Mouse (Mus musculus): ENCODE data around the gene Rfx5. TPM values are rescaled to one million over a fixed set of nuclear protein-coding genes. Genes with fewer than 3 reads are reported as not detected.
"Not testable (repeated sequence)": the region's sequence is repeated elsewhere in the genome, so short reads cannot be mapped to it uniquely, and the experiment has no call there.

Gene Rfx5
- polyA plus RNA-seq, 1 experiment from 2014 or later = 7.5 TPM

- H3K27me3 ChIP-seq (ENCODE audit: control insufficient read depth, insufficient read depth, low read depth, low read length); H3K4me2 ChIP-seq (ENCODE audit: low read length); H3K9me3 ChIP-seq (replicated peaks; ENCODE audit: control insufficient read depth, low read length, poor library complexity, severe bottlenecking); H3K36me3 ChIP-seq (ENCODE audit: control insufficient read depth, insufficient read depth, low read length); ATAC-seq; H3K9ac ChIP-seq (ENCODE audit: low read depth, low read length); H3K4me1 ChIP-seq (ENCODE audit: control insufficient read depth, insufficient read depth, low read length); H3K4me3 ChIP-seq (ENCODE audit: low read depth, low read length); H3K27ac ChIP-seq (ENCODE audit: low read length): not testable (repeated sequence)
- WGBS = no CpG with 5 or more reads among the region's 2 CpGs
Observed at GRCm38 (mm10) chr3:94933604-94934003, 20.3 kb upstream of the Rfx5 start.

- not testable (repeated sequence) for H3K4me3 ChIP-seq (ENCODE audit: low read depth, low read length); H3K4me2 ChIP-seq (ENCODE audit: low read length); H3K4me1 ChIP-seq (ENCODE audit: control insufficient read depth, insufficient read depth, low read length); H3K27me3 ChIP-seq (ENCODE audit: control insufficient read depth, insufficient read depth, low read depth, low read length); H3K9me3 ChIP-seq (replicated peaks; ENCODE audit: control insufficient read depth, low read length, poor library complexity, severe bottlenecking); H3K27ac ChIP-seq (ENCODE audit: low read length); H3K36me3 ChIP-seq (ENCODE audit: control insufficient read depth, insufficient read depth, low read length); H3K9ac ChIP-seq (ENCODE audit: low read depth, low read length); ATAC-seq
- 98% methylated on average over 3 of the region's 3 CpGs for WGBS
Observed at GRCm38 (mm10) chr3:94934564-94934963, 19.3 kb upstream of the Rfx5 start.

- H3K4me2 ChIP-seq (ENCODE audit: low read length); H3K27ac ChIP-seq (ENCODE audit: low read length); H3K27me3 ChIP-seq (ENCODE audit: control insufficient read depth, insufficient read depth, low read depth, low read length); H3K36me3 ChIP-seq (ENCODE audit: control insufficient read depth, insufficient read depth, low read length); ATAC-seq; H3K9me3 ChIP-seq (replicated peaks; ENCODE audit: control insufficient read depth, low read length, poor library complexity, severe bottlenecking); H3K4me3 ChIP-seq (ENCODE audit: low read depth, low read length); H3K9ac ChIP-seq (ENCODE audit: low read depth, low read length); H3K4me1 ChIP-seq (ENCODE audit: control insufficient read depth, insufficient read depth, low read length): not testable (repeated sequence)
- 86% methylated on average over 3 of the region's 3 CpGs for whole genome bisulfite sequencing
Observed at GRCm38 (mm10) chr3:94935332-94935731, 18.5 kb upstream of the Rfx5 start.

- H3K4me3 ChIP-seq (ENCODE audit: low read depth, low read length); H3K36me3 ChIP-seq (ENCODE audit: control insufficient read depth, insufficient read depth, low read length); H3K27ac ChIP-seq (ENCODE audit: low read length); H3K9me3 ChIP-seq (replicated peaks; ENCODE audit: control insufficient read depth, low read length, poor library complexity, severe bottlenecking); H3K9ac ChIP-seq (ENCODE audit: low read depth, low read length); H3K4me1 ChIP-seq (ENCODE audit: control insufficient read depth, insufficient read depth, low read length); H3K27me3 ChIP-seq (ENCODE audit: control insufficient read depth, insufficient read depth, low read depth, low read length); ATAC-seq; H3K4me2 ChIP-seq (ENCODE audit: low read length): not testable (repeated sequence)
- 83% methylated on average over 5 of the region's 5 CpGs for whole genome bisulfite sequencing
Observed at GRCm38 (mm10) chr3:94936147-94936546, 17.7 kb upstream of the Rfx5 start.

- not testable (repeated sequence) for H3K4me3 ChIP-seq (ENCODE audit: low read depth, low read length); H3K9me3 ChIP-seq (replicated peaks; ENCODE audit: control insufficient read depth, low read length, poor library complexity, severe bottlenecking); H3K27me3 ChIP-seq (ENCODE audit: control insufficient read depth, insufficient read depth, low read depth, low read length); H3K36me3 ChIP-seq (ENCODE audit: control insufficient read depth, insufficient read depth, low read length); H3K4me2 ChIP-seq (ENCODE audit: low read length); H3K4me1 ChIP-seq (ENCODE audit: control insufficient read depth, insufficient read depth, low read length); ATAC-seq; H3K9ac ChIP-seq (ENCODE audit: low read depth, low read length); H3K27ac ChIP-seq (ENCODE audit: low read length)
- 88% methylated on average over 6 of the region's 7 CpGs for WGBS
Observed at GRCm38 (mm10) chr3:94937194-94937593, 16.7 kb upstream of the Rfx5 start.

- not testable (repeated sequence) for H3K4me1 ChIP-seq (ENCODE audit: control insufficient read depth, insufficient read depth, low read length); H3K27ac ChIP-seq (ENCODE audit: low read length); H3K9me3 ChIP-seq (replicated peaks; ENCODE audit: control insufficient read depth, low read length, poor library complexity, severe bottlenecking); ATAC-seq; H3K36me3 ChIP-seq (ENCODE audit: control insufficient read depth, insufficient read depth, low read length); H3K27me3 ChIP-seq (ENCODE audit: control insufficient read depth, insufficient read depth, low read depth, low read length); H3K4me2 ChIP-seq (ENCODE audit: low read length); H3K4me3 ChIP-seq (ENCODE audit: low read depth, low read length); H3K9ac ChIP-seq (ENCODE audit: low read depth, low read length)
- 73% methylated on average over 9 of the region's 9 CpGs for WGBS
Observed at GRCm38 (mm10) chr3:94940033-94940432, 13.8 kb upstream of the Rfx5 start.

GRCm38 (mm10) chr3:94942211-94942967 lies 11.5 kb upstream of the Rfx5 start:
- ATAC-seq; H3K9ac ChIP-seq (ENCODE audit: low read depth, low read length); H3K27ac ChIP-seq (ENCODE audit: low read length); H3K27me3 ChIP-seq (ENCODE audit: control insufficient read depth, insufficient read depth, low read depth, low read length); H3K4me2 ChIP-seq (ENCODE audit: low read length); H3K4me1 ChIP-seq (ENCODE audit: control insufficient read depth, insufficient read depth, low read length); H3K4me3 ChIP-seq (ENCODE audit: low read depth, low read length); H3K9me3 ChIP-seq (replicated peaks; ENCODE audit: control insufficient read depth, low read length, poor library complexity, severe bottlenecking); H3K36me3 ChIP-seq (ENCODE audit: control insufficient read depth, insufficient read depth, low read length): not testable (repeated sequence)
- 85% methylated on average over 6 of the region's 9 CpGs for WGBS

GRCm38 (mm10) chr3:94943706-94944105 lies 10.2 kb upstream of the Rfx5 start:
- not testable (repeated sequence) for H3K4me2 ChIP-seq (ENCODE audit: low read length); H3K36me3 ChIP-seq (ENCODE audit: control insufficient read depth, insufficient read depth, low read length); H3K9me3 ChIP-seq (replicated peaks; ENCODE audit: control insufficient read depth, low read length, poor library complexity, severe bottlenecking); H3K4me1 ChIP-seq (ENCODE audit: control insufficient read depth, insufficient read depth, low read length); H3K27ac ChIP-seq (ENCODE audit: low read length); H3K27me3 ChIP-seq (ENCODE audit: control insufficient read depth, insufficient read depth, low read depth, low read length); H3K4me3 ChIP-seq (ENCODE audit: low read depth, low read length); H3K9ac ChIP-seq (ENCODE audit: low read depth, low read length)
- 15% methylated on average over 4 of the region's 4 CpGs for WGBS
- 0 out of 2 replicates have a peak, but pooled peaks have one; percentile 17 for ATAC-seq

- H3K27me3 ChIP-seq (ENCODE audit: control insufficient read depth, insufficient read depth, low read depth, low read length) = no peaks in the 10 kb centered on the region
- no peak overlapping the region for H3K27ac ChIP-seq (ENCODE audit: low read length)
- H3K36me3 ChIP-seq (ENCODE audit: control insufficient read depth, insufficient read depth, low read length) = no peaks in the 10 kb centered on the region
- WGBS = 70% methylated on average over 3 of the region's 3 CpGs
- no peak overlapping the region for H3K4me2 ChIP-seq (ENCODE audit: low read length)
- H3K9ac ChIP-seq (ENCODE audit: low read depth, low read length) = no peak overlapping the region
- ATAC-seq = no peak
- H3K4me1 ChIP-seq (ENCODE audit: control insufficient read depth, insufficient read depth, low read length) = 0 out of 2 replicates have a peak, but pooled peaks cover 2% of the 10 kb centered on the region
- no peak overlapping the region for H3K4me3 ChIP-seq (ENCODE audit: low read depth, low read length)
- H3K9me3 ChIP-seq (replicated peaks; ENCODE audit: control insufficient read depth, low read length, poor library complexity, severe bottlenecking) = 0 out of 2 replicates have a peak, but pooled peaks cover 2% of the 10 kb centered on the region
Observed at GRCm38 (mm10) chr3:94948066-94948614, 5.7 kb upstream of the Rfx5 start.

Data from midbrain, embryonic 16.5 days (tissue).